Mouse (Mus musculus) forebrain, embryonic 13.5 days (tissue): ENCODE measurements at regions not wholly inside any gene's neighbourhood (a gene's known extent, or its start where the extent isn't known, plus 50 kb on each side); places are given as distances from the start of the nearest gene placed in this dataset.

Experiments used
- ATAC-seq: fragments of 200-750 bp; cut with Nextera tagmentation; 2 replicates; pipeline ENCODE4 v1.8.0; 2017
- H3K27ac ChIP-seq: fragments of 300-500 bp; sonication (generic); 2 replicates; pipeline ENCODE4 v1.5.1; 2015; ENCODE audit warnings: inconsistent platforms, mild to moderate bottlenecking, moderate library complexity
- H3K27me3 ChIP-seq: fragments of 300-500 bp; sonication (generic); 2 replicates; pipeline ENCODE4 v1.6.1; 2015; ENCODE audit warnings: mild to moderate bottlenecking, inconsistent platforms
- H3K36me3 ChIP-seq: fragments of 300-500 bp; sonication (generic); 2 replicates; pipeline ENCODE4 v1.6.1; 2015; ENCODE audit warnings: mild to moderate bottlenecking, inconsistent platforms; ENCODE audit not compliant: poor library complexity, severe bottlenecking
- H3K4me1 ChIP-seq: fragments of 300-500 bp; sonication (generic); 2 replicates; pipeline ENCODE4 v1.6.1; 2015; ENCODE audit warnings: inconsistent platforms
- H3K4me2 ChIP-seq: fragments of 300-500 bp; sonication (generic); 2 replicates; pipeline ENCODE4 v1.6.1; 2015; ENCODE audit warnings: inconsistent platforms, mild to moderate bottlenecking, moderate library complexity
- H3K4me3 ChIP-seq: fragments of 300-500 bp; sonication (generic); 2 replicates; pipeline ENCODE4 v1.5.1; 2015; ENCODE audit warnings: mild to moderate bottlenecking, inconsistent platforms
- H3K9ac ChIP-seq: fragments of 300-500 bp; sonication (generic); 2 replicates; pipeline ENCODE4 v1.6.1; 2015; ENCODE audit warnings: mild to moderate bottlenecking, inconsistent platforms
- H3K9me3 ChIP-seq: fragments of 300-500 bp; sonication (generic); replicated peaks from 2 replicates; pipeline ENCODE4 v1.6.1; 2016; ENCODE audit warnings: inconsistent platforms
- WGBS: fragments of 180-500 bp; shearing (Covaris S2); methylation state at CpG from one replicate; pipeline ENCODE4 v1.1.7; 2015; 5-methylcytosine and 5-hydroxymethylcytosine counted together

- peak; percentile 50; the same call in 1 of the 2 replicates for ATAC-seq
- Histone ChIP-seq H3K36me3 (no peaks in the 10 kb centered on the region), H3K4me3 (no peak overlapping the region), H3K27me3 (no peaks in the 10 kb centered on the region), H3K4me1 (no peaks in the 10 kb centered on the region), H3K27ac (no peak overlapping the region), H3K4me2 (no peak overlapping the region), H3K9me3 (no peaks in the 10 kb centered on the region), H3K9ac (no peak overlapping the region)
- WGBS: 77% methylated on average over 5 of the region's 5 CpGs
These were observed 342.6 kb upstream of the Nr5a2 start for GRCm38 (mm10) chr1:137302757-137303422.

- no peak overlapping the region for H3K27ac ChIP-seq
- no peaks in the 10 kb centered on the region for H3K36me3 ChIP-seq
- no peak overlapping the region for H3K9ac ChIP-seq
- 0 out of 2 replicates have a peak, but pooled peaks cover 2% of the 10 kb centered on the region for H3K9me3 ChIP-seq
- no peaks in the 10 kb centered on the region for H3K27me3 ChIP-seq
- ATAC-seq: no peak
- H3K4me1 ChIP-seq: no peaks in the 10 kb centered on the region
- no peak overlapping the region for H3K4me2 ChIP-seq
- WGBS: 69% methylated on average over 10 of the region's 10 CpGs
- H3K4me3 ChIP-seq: no peak overlapping the region
These were observed 337.7 kb upstream of the Nr5a2 start for GRCm38 (mm10) chr1:137297780-137298569.

GRCm38 (mm10) chr1:137289456-137289855 lies 329.2 kb upstream of the Nr5a2 start:
- H3K4me2 ChIP-seq: no peak overlapping the region
- H3K36me3 ChIP-seq: no peaks in the 10 kb centered on the region
- H3K27ac ChIP-seq: no peak overlapping the region
- peaks cover 3% of the 10 kb centered on the region; the same call in 1 of the 2 replicates for H3K4me1 ChIP-seq
- H3K9me3 ChIP-seq: 0 out of 2 replicates have a peak, but pooled peaks cover 3% of the 10 kb centered on the region
- H3K4me3 ChIP-seq: no peak overlapping the region
- no peak for ATAC-seq
- 83% methylated on average over 9 of the region's 9 CpGs for WGBS
- no peak overlapping the region for H3K9ac ChIP-seq
- H3K27me3 ChIP-seq: no peaks in the 10 kb centered on the region

GRCm38 (mm10) chr1:137283291-137283690 lies 323.0 kb upstream of the Nr5a2 start:
- Histone ChIP-seq H3K4me3 (no peak overlapping the region), H3K36me3 (no peaks in the 10 kb centered on the region), H3K27me3 (no peaks in the 10 kb centered on the region), H3K9ac (no peak overlapping the region), H3K9me3 (no peaks in the 10 kb centered on the region), H3K4me2 (no peak overlapping the region), H3K4me1 (no peaks in the 10 kb centered on the region), H3K27ac (no peak overlapping the region)
- WGBS: 86% methylated on average over 5 of the region's 5 CpGs
- no peak for ATAC-seq

- no peak for ATAC-seq
These were observed 322.2 kb upstream of the Nr5a2 start for GRCm38 (mm10) chr1:137282457-137282856.

GRCm38 (mm10) chr1:137280391-137281386 lies 320.4 kb upstream of the Nr5a2 start:
- no peak for ATAC-seq
- Histone ChIP-seq H3K9me3 (no peaks in the 10 kb centered on the region), H3K4me2 (no peak overlapping the region), H3K4me3 (no peak overlapping the region), H3K9ac (no peak overlapping the region), H3K36me3 (no peaks in the 10 kb centered on the region), H3K27me3 (no peaks in the 10 kb centered on the region), H3K4me1 (no peaks in the 10 kb centered on the region), H3K27ac (no peak overlapping the region)
- WGBS: 62% methylated on average over 10 of the region's 10 CpGs

More at GRCm38 (mm10) chr1:137282457-137282856, 322.2 kb upstream of the Nr5a2 start:
- Histone ChIP-seq H3K9me3 (no peaks in the 10 kb centered on the region), H3K9ac (no peak overlapping the region), H3K4me2 (no peak overlapping the region), H3K4me1 (no peaks in the 10 kb centered on the region), H3K27ac (no peak overlapping the region), H3K27me3 (no peaks in the 10 kb centered on the region), H3K4me3 (no peak overlapping the region), H3K36me3 (no peaks in the 10 kb centered on the region)
- WGBS: 84% methylated on average over 5 of the region's 5 CpGs

- Histone ChIP-seq H3K4me3 (no peak overlapping the region), H3K4me2 (no peak overlapping the region), H3K36me3 (no peaks in the 10 kb centered on the region), H3K9ac (no peak overlapping the region), H3K27me3 (no peaks in the 10 kb centered on the region), H3K9me3 (no peaks in the 10 kb centered on the region), H3K4me1 (no peaks in the 10 kb centered on the region), H3K27ac (no peak overlapping the region)
- WGBS: 97% methylated on average over 2 of the region's 2 CpGs
- ATAC-seq: no peak
These were observed 319.7 kb upstream of the Nr5a2 start for GRCm38 (mm10) chr1:137279981-137280380.

- ATAC-seq: no peak
- WGBS: 46% methylated on average over 9 of the region's 9 CpGs
These were observed 310.7 kb upstream of the Nr5a2 start for GRCm38 (mm10) chr1:137270659-137271612.

GRCm38 (mm10) chr1:137262806-137263370 lies 302.6 kb upstream of the Nr5a2 start:
- 24% methylated on average over 1 of the region's 1 CpGs for WGBS
- H3K9me3 ChIP-seq: no peaks in the 10 kb centered on the region
- H3K4me1 ChIP-seq: peaks cover 35% of the 10 kb centered on the region
- H3K36me3 ChIP-seq: no peaks in the 10 kb centered on the region
- H3K4me3 ChIP-seq: no peak overlapping the region
- H3K9ac ChIP-seq: 0 out of 2 replicates have a peak overlapping the region, but pooled peaks have one; percentile 26
- H3K27me3 ChIP-seq: no peaks in the 10 kb centered on the region
- peak overlapping the region; percentile 51 for H3K4me2 ChIP-seq
- peak overlapping the region; percentile 86 for H3K27ac ChIP-seq
- peak; percentile 64 for ATAC-seq

More at GRCm38 (mm10) chr1:137270659-137271612, 310.7 kb upstream of the Nr5a2 start:
- Histone ChIP-seq H3K36me3 (no peaks in the 10 kb centered on the region), H3K9ac (no peak overlapping the region), H3K4me3 (no peak overlapping the region), H3K4me1 (peaks cover 7% of the 10 kb centered on the region; the same call in 1 of the 2 replicates), H3K4me2 (no peak overlapping the region), H3K9me3 (no peaks in the 10 kb centered on the region), H3K27ac (no peak overlapping the region), H3K27me3 (no peaks in the 10 kb centered on the region)

- H3K27ac ChIP-seq: peak overlapping the region; percentile 86
- no peaks in the 10 kb centered on the region for H3K9me3 ChIP-seq
- no peaks in the 10 kb centered on the region for H3K27me3 ChIP-seq
- peak overlapping the region; percentile 51 for H3K4me2 ChIP-seq
- ATAC-seq: peak; percentile 80
- 6% methylated on average over 5 of the region's 5 CpGs for WGBS
- peaks cover 35% of the 10 kb centered on the region for H3K4me1 ChIP-seq
- no peaks in the 10 kb centered on the region for H3K36me3 ChIP-seq
- peak overlapping the region; percentile 3; the same call in 1 of the 2 replicates for H3K4me3 ChIP-seq
- 0 out of 2 replicates have a peak overlapping the region, but pooled peaks have one; percentile 26 for H3K9ac ChIP-seq
These were observed 301.9 kb upstream of the Nr5a2 start for GRCm38 (mm10) chr1:137262121-137262525.
